Mouse (Mus musculus) neural tube, embryonic 14.5 days (tissue): ENCODE results near the gene Cltrn. TPM values are rescaled to one million over a fixed set of nuclear protein-coding genes. Genes with fewer than 3 reads are reported as not detected.

Experiments
- ATAC-seq: fragments of 200-750 bp; cut with Nextera tagmentation; 2 replicates; pipeline ENCODE4 v1.8.0; 2017; ENCODE audit warnings: low read depth, mild to moderate bottlenecking, moderate TSS enrichment, moderate library complexity
- H3K27ac ChIP-seq: fragments of 300-500 bp; sonication (generic); 2 replicates; pipeline ENCODE4 v1.5.1; 2014; ENCODE audit warnings: low read depth, mild to moderate bottlenecking, control low read depth, low read length, moderate library complexity, mixed read lengths
- H3K27me3 ChIP-seq: fragments of 300-500 bp; sonication (generic); 2 replicates; pipeline ENCODE4 v1.6.1; 2014; ENCODE audit warnings: low read length; ENCODE audit not compliant: control insufficient read depth, insufficient read depth
- H3K36me3 ChIP-seq: fragments of 300-500 bp; sonication (generic); 2 replicates; pipeline ENCODE4 v1.6.1; 2014; ENCODE audit warnings: low read length, mixed read lengths; ENCODE audit not compliant: control insufficient read depth, insufficient read depth
- H3K4me1 ChIP-seq: fragments of 300-500 bp; sonication (generic); 2 replicates; pipeline ENCODE4 v1.6.1; 2014; ENCODE audit warnings: low read length; ENCODE audit not compliant: control insufficient read depth, insufficient read depth
- H3K4me2 ChIP-seq: fragments of 300-500 bp; sonication (generic); 2 replicates; pipeline ENCODE4 v1.6.1; 2014; ENCODE audit warnings: mild to moderate bottlenecking, low read depth, low read length, control low read depth
- H3K4me3 ChIP-seq: fragments of 300-500 bp; sonication (generic); 2 replicates; pipeline ENCODE4 v1.5.1; 2014; ENCODE audit warnings: low read depth, low read length, control low read depth, mixed read lengths
- H3K9ac ChIP-seq: fragments of 300-500 bp; sonication (generic); replicated peaks from 2 replicates; pipeline ENCODE4 v1.6.1; 2014; ENCODE audit warnings: low read depth, mild to moderate bottlenecking, control low read depth, low read length, mixed read lengths
- H3K9me3 ChIP-seq: fragments of 300-500 bp; sonication (generic); 2 replicates; pipeline ENCODE4 v1.6.1; 2016; ENCODE audit warnings: low read length; ENCODE audit not compliant: control insufficient read depth
- WGBS: fragments of 180-500 bp; shearing (Covaris S2); extraction: QIAGEN DNeasy Blood & Tissue Kit; methylation state at CpG from one replicate; pipeline ENCODE4 v1.1.7; 2014; 5-methylcytosine and 5-hydroxymethylcytosine counted together
- polyA plus RNA-seq: library from polyadenylated mRNA; unstranded; fragments of >200 nt; fragmentation: Nextera tagmentation; extraction: Ambion mirVana; gene quantifications from 2 replicates; pipeline ENCODE4 v1.2.1, GENCODE M21; 2014

Gene Cltrn
- polyA plus RNA-seq, 1 experiment from 2014 or later = not detected

DNA sequence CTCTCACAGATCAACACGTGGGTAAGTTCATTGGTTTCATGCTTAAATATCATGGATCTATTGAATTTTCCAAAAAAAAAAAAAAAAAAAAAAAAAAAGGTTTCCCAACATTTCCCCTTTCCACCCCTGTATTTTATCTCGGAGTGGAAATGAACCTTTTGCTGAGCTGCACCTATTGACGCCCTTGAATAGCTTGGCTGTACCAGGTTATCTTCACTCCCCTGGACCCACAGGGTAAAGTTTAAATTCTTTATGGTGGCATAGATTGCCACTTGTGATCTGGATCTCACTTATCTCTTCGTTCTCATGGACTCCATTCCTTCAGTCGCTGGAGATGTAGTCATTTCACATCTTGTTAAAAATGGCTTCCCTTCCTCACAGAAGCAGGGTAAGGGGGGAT, 66.0 kb downstream of the Cltrn start:
- Histone ChIP-seq H3K9ac (no peak overlapping the region), H3K4me3 (no peak overlapping the region), H3K27ac (no peak overlapping the region), H3K9me3 (no peaks in the 10 kb centered on the region), H3K4me1 (no peaks in the 10 kb centered on the region), H3K4me2 (no peak overlapping the region), H3K36me3 (no peaks in the 10 kb centered on the region), H3K27me3 (no peaks in the 10 kb centered on the region)
- WGBS = 84% methylated on average over 5 of the region's 5 CpGs
- ATAC-seq = no peak

DNA sequence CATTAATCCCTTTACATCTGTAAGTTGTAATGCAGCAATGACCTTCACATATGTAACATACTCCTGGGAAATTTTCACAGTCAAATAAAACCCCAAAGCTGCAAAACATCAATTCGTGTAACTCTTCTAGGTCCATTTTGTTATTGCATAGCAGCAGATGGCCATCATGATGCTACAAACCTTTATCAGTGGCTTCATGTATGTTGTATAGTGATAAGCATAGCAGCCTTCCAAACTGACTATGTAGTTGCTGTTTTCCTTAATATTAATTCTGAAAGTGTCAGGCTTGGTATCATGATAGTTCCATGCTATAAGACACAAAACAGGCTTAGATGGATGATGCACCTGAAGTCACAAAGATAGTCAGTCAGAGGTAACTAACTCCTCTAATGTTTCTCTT, 76.1 kb downstream of the Cltrn start:
- Histone ChIP-seq H3K27ac (no peak overlapping the region), H3K9me3 (no peaks in the 10 kb centered on the region), H3K4me2 (no peak overlapping the region), H3K27me3 (no peaks in the 10 kb centered on the region), H3K9ac (no peak overlapping the region), H3K4me1 (no peaks in the 10 kb centered on the region), H3K36me3 (no peaks in the 10 kb centered on the region), H3K4me3 (no peak overlapping the region)
- ATAC-seq = no peak
- 76% methylated on average over 1 of the region's 1 CpGs for WGBS

Other genes starting within 250 kb of the Cltrn start
- gene Ap1s2, start 179.8 kb upstream of the Cltrn start, polyA plus RNA-seq = 136 and 198 TPM in 2 replicates
- gene Zrsr2, start 130.2 kb upstream of the Cltrn start, polyA plus RNA-seq = 51.3 and 55.5 TPM in 2 replicates
- gene Car5b, start 60.8 kb upstream of the Cltrn start, polyA plus RNA-seq = 0.76 and 0.91 TPM in 2 replicates
- 17.3 and 17.8 TPM in 2 replicates for gene Siah1b, start 12.3 kb upstream of the Cltrn start, polyA plus RNA-seq
- 0.16 TPM in 1 of 2 replicates, not detected in the other for gene Ace2, start 50.5 kb downstream of the Cltrn start, polyA plus RNA-seq
- gene Bmx, start 169.4 kb downstream of the Cltrn start, polyA plus RNA-seq = 0.37 TPM in 1 of 2 replicates, not detected in the other
- gene Pir, start 180.5 kb downstream of the Cltrn start, polyA plus RNA-seq = 2.5 and 4.1 TPM in 2 replicates